Mouse (Mus musculus): Measurements from ENCODE around the gene Otulinl. TPM values are rescaled to one million over a fixed set of nuclear protein-coding genes. Genes with fewer than 3 reads are reported as not detected.

Gene Otulinl
- polyA plus RNA-seq, 1 experiment from 2014 or later: 7.6 TPM

DNA sequence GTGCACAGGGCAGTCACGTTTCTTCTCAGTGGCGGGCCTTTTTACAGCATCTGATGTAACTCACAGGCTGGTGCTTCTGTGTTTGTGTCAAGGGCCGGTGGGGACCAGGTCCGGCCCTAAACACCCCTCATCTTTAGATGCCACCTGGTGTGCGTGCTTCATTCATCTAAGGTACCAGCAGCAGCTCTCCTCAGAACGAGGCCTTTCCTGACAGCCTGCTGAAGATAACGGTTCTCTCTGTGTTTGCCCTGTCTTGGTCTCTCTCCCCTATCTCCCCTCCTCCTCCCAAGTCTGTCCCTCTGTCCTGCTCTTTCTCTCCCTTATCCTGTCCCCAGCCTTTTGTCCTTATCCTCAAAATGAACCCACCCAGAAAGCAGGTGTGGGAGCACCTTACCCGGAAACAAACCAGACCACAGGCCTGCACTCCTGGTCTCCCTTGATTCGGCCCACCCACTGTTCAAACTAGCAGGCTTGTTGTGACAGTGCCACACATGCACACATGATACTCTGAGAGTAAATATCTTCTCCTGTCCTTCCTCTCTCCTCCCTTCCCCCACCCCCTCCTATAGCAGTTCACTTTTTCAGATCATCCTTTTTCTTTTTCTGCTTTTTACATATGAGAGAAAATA lies 14.4 kb downstream of the Otulinl start:
- WGBS: 42% methylated on average over 9 of the region's 9 CpGs
- no peaks in the 10 kb centered on the region for H3K27me3 ChIP-seq (ENCODE audit: control insufficient read depth, insufficient read depth, low read length)
- ATAC-seq (replicated peaks; ENCODE audit: extremely low read depth, insufficient read depth, low FRiP score): no peak
- no peaks in the 10 kb centered on the region for H3K9me3 ChIP-seq (replicated peaks; ENCODE audit: control insufficient read depth, low read length)
- H3K9ac ChIP-seq (ENCODE audit: low read length): no peak overlapping the region
- H3K4me1 ChIP-seq (ENCODE audit: control insufficient read depth, insufficient read depth, low read length): peaks cover 3% of the 10 kb centered on the region; the same call in 1 of the 2 replicates
- no peak overlapping the region for H3K27ac ChIP-seq (ENCODE audit: low read length)
- no peaks in the 10 kb centered on the region for H3K36me3 ChIP-seq (ENCODE audit: control insufficient read depth, insufficient read depth)
- H3K4me2 ChIP-seq (ENCODE audit: low read depth, low read length): no peak overlapping the region
- no peak overlapping the region for H3K4me3 ChIP-seq (ENCODE audit: low read length)

DNA sequence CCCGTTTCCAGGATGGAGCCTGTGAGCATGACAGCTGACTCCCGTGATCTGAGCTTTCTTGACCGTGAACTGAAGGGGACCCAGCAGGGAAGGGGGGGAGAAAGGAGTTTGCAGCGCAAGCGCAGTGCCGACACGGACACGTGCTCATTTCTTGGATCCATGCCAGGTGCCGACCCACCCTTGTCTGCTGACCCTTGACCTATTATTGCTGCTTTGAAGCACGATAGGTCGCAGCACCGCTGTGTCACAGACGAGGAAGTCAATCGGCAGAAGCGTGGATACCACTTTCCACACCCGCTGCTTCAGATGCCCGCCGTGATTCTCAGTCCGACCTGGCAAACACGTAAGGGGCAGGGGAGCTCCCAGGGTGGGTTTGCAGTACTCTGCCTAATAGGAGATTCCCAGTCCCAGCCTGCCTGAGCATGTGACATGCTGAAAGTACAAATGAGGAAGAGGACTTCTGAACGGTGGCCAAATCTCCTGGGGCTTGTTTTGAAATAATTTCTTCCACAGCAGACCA lies 15.9 kb downstream of the Otulinl start:
- H3K4me1 ChIP-seq (ENCODE audit: control insufficient read depth, insufficient read depth, low read length): peaks cover 3% of the 10 kb centered on the region; the same call in 1 of the 2 replicates
- WGBS: 50% methylated on average over 21 of the region's 21 CpGs
- peak overlapping the region; percentile 37 for H3K4me2 ChIP-seq (ENCODE audit: low read depth, low read length)
- H3K9me3 ChIP-seq (replicated peaks; ENCODE audit: control insufficient read depth, low read length): no peaks in the 10 kb centered on the region
- no peak overlapping the region for H3K9ac ChIP-seq (ENCODE audit: low read length)
- H3K36me3 ChIP-seq (ENCODE audit: control insufficient read depth, insufficient read depth): no peaks in the 10 kb centered on the region
- H3K4me3 ChIP-seq (ENCODE audit: low read length): no peak overlapping the region
- H3K27me3 ChIP-seq (ENCODE audit: control insufficient read depth, insufficient read depth, low read length): no peaks in the 10 kb centered on the region
- no peak for ATAC-seq (replicated peaks; ENCODE audit: extremely low read depth, insufficient read depth, low FRiP score)
- no peak overlapping the region for H3K27ac ChIP-seq (ENCODE audit: low read length)

DNA sequence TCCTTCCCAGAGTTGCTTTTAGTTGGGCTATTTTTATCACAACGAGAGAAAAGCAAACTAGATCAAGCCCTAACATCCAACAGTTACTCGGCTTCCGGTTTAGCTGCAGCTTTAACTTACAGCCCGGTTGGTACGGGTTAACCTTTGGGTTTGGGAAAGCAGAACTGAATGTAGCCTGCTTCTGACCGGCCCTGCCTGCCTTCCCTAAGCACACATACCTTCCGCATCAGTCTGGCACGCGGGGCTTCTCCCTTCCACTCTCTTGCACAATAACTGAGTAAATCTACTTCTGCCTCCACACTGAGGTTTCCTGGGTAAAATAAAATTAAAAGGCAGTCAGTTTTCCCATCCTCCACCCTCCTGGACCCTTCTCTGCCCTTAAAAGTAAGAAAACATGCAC lies 17.3 kb downstream of the Otulinl start:
- no peak overlapping the region for H3K4me3 ChIP-seq (ENCODE audit: low read length)
- no peak overlapping the region for H3K9ac ChIP-seq (ENCODE audit: low read length)
- H3K27ac ChIP-seq (ENCODE audit: low read length): no peak overlapping the region
- H3K27me3 ChIP-seq (ENCODE audit: control insufficient read depth, insufficient read depth, low read length): no peaks in the 10 kb centered on the region
- WGBS: 86% methylated on average over 9 of the region's 9 CpGs
- H3K4me2 ChIP-seq (ENCODE audit: low read depth, low read length): no peak overlapping the region
- no peak for ATAC-seq (replicated peaks; ENCODE audit: extremely low read depth, insufficient read depth, low FRiP score)
- no peaks in the 10 kb centered on the region for H3K36me3 ChIP-seq (ENCODE audit: control insufficient read depth, insufficient read depth)
- H3K9me3 ChIP-seq (replicated peaks; ENCODE audit: control insufficient read depth, low read length): no peaks in the 10 kb centered on the region
- peaks cover 3% of the 10 kb centered on the region; the same call in 1 of the 2 replicates for H3K4me1 ChIP-seq (ENCODE audit: control insufficient read depth, insufficient read depth, low read length)

DNA sequence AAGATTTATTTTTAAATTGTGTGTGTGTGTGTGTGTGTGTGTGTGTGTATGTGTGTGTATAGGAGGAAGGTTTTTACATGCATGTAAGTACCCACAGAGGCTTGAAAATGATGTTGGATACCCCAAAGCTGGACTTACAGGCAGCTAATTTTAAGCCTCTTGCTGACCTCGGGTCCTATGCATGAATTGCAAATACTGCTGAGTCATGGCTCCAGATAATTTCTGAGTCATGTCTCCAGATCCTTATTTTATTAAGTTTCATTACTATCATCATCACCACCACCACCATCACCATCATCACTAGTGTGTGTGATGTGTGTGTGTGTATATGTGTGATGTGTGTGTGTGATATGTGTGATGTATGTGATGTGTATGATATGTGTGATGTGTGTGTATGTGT lies 18.7 kb downstream of the Otulinl start:
- Histone ChIP-seq H3K9me3 (replicated peaks; ENCODE audit: control insufficient read depth, low read length) (peaks cover 4% of the 10 kb centered on the region), H3K36me3 (ENCODE audit: control insufficient read depth, insufficient read depth) (no peaks in the 10 kb centered on the region), H3K4me1 (ENCODE audit: control insufficient read depth, insufficient read depth, low read length) (peaks cover 3% of the 10 kb centered on the region; the same call in 1 of the 2 replicates), H3K4me2 (ENCODE audit: low read depth, low read length) (no peak overlapping the region), H3K27me3 (ENCODE audit: control insufficient read depth, insufficient read depth, low read length) (no peaks in the 10 kb centered on the region), H3K9ac (ENCODE audit: low read length) (no peak overlapping the region), H3K4me3 (ENCODE audit: low read length) (no peak overlapping the region), H3K27ac (ENCODE audit: low read length) (no peak overlapping the region)
- ATAC-seq (replicated peaks; ENCODE audit: extremely low read depth, insufficient read depth, low FRiP score): no peak
- WGBS: 58% methylated on average over 1 of the region's 1 CpGs

DNA sequence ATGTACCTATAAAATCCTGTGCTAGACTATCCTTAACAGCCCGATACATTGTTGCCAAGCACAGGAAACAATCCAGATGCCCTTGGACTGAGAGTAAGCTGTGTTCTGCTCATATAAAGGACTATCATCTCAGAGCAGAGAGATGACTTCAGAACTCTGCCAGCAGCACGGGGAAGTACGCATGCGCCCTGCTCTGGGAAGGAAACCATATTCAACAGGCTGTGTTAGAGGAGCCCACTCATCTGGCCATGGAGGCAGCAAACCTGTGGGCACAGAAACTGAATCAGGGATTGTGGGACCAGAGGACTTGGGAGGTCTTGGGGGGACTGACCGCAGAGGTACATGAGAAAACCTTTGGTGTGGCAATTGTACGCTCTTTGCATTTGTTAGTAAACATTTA lies 19.7 kb downstream of the Otulinl start:
- H3K9me3 ChIP-seq (replicated peaks; ENCODE audit: control insufficient read depth, low read length): peaks cover 4% of the 10 kb centered on the region
- no peaks in the 10 kb centered on the region for H3K27me3 ChIP-seq (ENCODE audit: control insufficient read depth, insufficient read depth, low read length)
- no peak overlapping the region for H3K4me3 ChIP-seq (ENCODE audit: low read length)
- H3K27ac ChIP-seq (ENCODE audit: low read length): no peak overlapping the region
- 83% methylated on average over 6 of the region's 6 CpGs for WGBS
- H3K4me1 ChIP-seq (ENCODE audit: control insufficient read depth, insufficient read depth, low read length): peaks cover 3% of the 10 kb centered on the region; the same call in 1 of the 2 replicates
- no peaks in the 10 kb centered on the region for H3K36me3 ChIP-seq (ENCODE audit: control insufficient read depth, insufficient read depth)
- H3K9ac ChIP-seq (ENCODE audit: low read length): no peak overlapping the region
- no peak overlapping the region for H3K4me2 ChIP-seq (ENCODE audit: low read depth, low read length)
- no peak for ATAC-seq (replicated peaks; ENCODE audit: extremely low read depth, insufficient read depth, low FRiP score)

DNA sequence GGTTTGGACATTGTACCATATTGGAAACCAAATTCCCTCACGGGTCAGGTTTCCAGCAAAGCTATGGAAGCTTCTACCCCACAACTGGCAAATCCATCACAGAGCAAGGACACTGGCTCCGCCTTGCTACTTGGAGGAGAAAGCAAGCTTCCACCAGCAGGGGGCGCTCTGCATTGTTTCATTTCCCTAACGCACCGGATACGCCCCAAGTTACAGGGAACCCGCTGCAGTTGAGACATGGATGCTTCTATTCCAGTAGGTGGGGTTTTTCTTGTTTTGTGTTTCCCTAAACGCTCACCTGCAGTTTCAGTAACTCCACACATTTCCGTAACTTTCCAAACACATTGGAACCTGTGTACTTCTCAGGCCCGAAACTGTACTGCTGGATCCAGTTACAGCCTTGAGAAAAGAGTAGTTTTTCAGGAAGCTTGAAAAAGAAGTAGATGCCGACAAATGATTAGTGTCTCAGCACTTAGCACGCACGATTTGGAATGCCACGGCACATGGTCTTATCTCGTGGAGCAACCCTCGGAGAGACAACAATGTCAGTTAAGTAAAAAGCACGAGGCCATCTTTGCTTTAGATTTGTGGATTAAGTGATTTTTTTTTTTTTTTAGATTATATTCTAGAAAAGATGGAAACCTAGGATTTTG lies 21.7 kb downstream of the Otulinl start:
- Histone ChIP-seq H3K4me1 (ENCODE audit: control insufficient read depth, insufficient read depth, low read length) (no peaks in the 10 kb centered on the region), H3K36me3 (ENCODE audit: control insufficient read depth, insufficient read depth) (no peaks in the 10 kb centered on the region), H3K4me3 (ENCODE audit: low read length) (no peak overlapping the region), H3K27ac (ENCODE audit: low read length) (no peak overlapping the region), H3K9ac (ENCODE audit: low read length) (no peak overlapping the region), H3K9me3 (replicated peaks; ENCODE audit: control insufficient read depth, low read length) (peaks cover 4% of the 10 kb centered on the region), H3K27me3 (ENCODE audit: control insufficient read depth, insufficient read depth, low read length) (no peaks in the 10 kb centered on the region), H3K4me2 (ENCODE audit: low read depth, low read length) (peak overlapping the region; percentile 42)
- ATAC-seq (replicated peaks; ENCODE audit: extremely low read depth, insufficient read depth, low FRiP score): no peak; the same call in 1 of the 2 replicates
- 29% methylated on average over 17 of the region's 17 CpGs for WGBS

DNA sequence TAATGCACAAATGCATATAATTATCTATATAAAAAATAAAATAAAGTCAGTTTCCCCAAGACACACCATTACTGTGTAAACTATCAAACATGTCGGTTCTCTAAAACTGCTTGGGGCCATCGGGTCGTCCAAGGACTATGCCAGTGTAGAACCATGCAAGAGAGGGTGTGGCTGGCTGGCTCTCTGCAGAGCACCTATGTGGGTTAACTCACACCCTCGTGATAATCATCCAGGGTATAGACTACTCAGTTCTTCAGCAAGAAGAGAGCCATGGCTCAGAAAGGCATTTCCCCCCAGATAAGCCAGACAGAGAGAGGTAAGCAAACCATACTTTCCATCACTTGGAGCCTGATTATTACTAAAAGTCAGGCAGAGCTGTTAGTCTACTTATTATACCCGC lies 22.2 kb downstream of the Otulinl start:
- ATAC-seq (replicated peaks; ENCODE audit: extremely low read depth, insufficient read depth, low FRiP score): no peak
- peaks cover 4% of the 10 kb centered on the region for H3K9me3 ChIP-seq (replicated peaks; ENCODE audit: control insufficient read depth, low read length)
- H3K27ac ChIP-seq (ENCODE audit: low read length): no peak overlapping the region
- no peaks in the 10 kb centered on the region for H3K4me1 ChIP-seq (ENCODE audit: control insufficient read depth, insufficient read depth, low read length)
- no peak overlapping the region for H3K4me3 ChIP-seq (ENCODE audit: low read length)
- no peaks in the 10 kb centered on the region for H3K36me3 ChIP-seq (ENCODE audit: control insufficient read depth, insufficient read depth)
- H3K4me2 ChIP-seq (ENCODE audit: low read depth, low read length): no peak overlapping the region
- WGBS: 82% methylated on average over 5 of the region's 5 CpGs
- H3K9ac ChIP-seq (ENCODE audit: low read length): no peak overlapping the region
- no peaks in the 10 kb centered on the region for H3K27me3 ChIP-seq (ENCODE audit: control insufficient read depth, insufficient read depth, low read length)

DNA sequence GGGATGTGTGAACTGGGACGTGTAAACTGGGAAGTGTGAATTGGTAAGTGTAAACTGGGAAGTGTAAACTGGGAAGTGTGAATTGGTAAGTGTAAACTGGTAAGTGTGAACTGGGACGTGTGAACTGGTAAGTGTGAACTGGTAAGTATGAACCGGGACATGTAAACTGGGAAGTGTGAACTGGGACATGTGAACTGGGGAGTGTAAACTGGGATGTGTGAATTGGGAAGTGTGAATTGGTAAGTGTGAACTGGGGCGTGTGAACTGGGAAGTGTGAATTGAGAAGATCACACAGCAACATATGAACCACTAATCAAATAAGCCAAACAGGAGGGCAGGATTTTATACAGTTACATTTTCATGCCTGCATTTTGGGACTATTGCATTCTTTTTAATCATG lies 23.0 kb downstream of the Otulinl start:
- no peak for ATAC-seq (replicated peaks; ENCODE audit: extremely low read depth, insufficient read depth, low FRiP score)
- WGBS: 86% methylated on average over 4 of the region's 4 CpGs
- no peaks in the 10 kb centered on the region for H3K36me3 ChIP-seq (ENCODE audit: control insufficient read depth, insufficient read depth)
- no peaks in the 10 kb centered on the region for H3K27me3 ChIP-seq (ENCODE audit: control insufficient read depth, insufficient read depth, low read length)
- H3K4me2 ChIP-seq (ENCODE audit: low read depth, low read length): no peak overlapping the region
- no peak overlapping the region for H3K9ac ChIP-seq (ENCODE audit: low read length)
- H3K4me3 ChIP-seq (ENCODE audit: low read length): no peak overlapping the region
- peaks cover 4% of the 10 kb centered on the region for H3K9me3 ChIP-seq (replicated peaks; ENCODE audit: control insufficient read depth, low read length)
- H3K27ac ChIP-seq (ENCODE audit: low read length): no peak overlapping the region
- H3K4me1 ChIP-seq (ENCODE audit: control insufficient read depth, insufficient read depth, low read length): no peaks in the 10 kb centered on the region

DNA sequence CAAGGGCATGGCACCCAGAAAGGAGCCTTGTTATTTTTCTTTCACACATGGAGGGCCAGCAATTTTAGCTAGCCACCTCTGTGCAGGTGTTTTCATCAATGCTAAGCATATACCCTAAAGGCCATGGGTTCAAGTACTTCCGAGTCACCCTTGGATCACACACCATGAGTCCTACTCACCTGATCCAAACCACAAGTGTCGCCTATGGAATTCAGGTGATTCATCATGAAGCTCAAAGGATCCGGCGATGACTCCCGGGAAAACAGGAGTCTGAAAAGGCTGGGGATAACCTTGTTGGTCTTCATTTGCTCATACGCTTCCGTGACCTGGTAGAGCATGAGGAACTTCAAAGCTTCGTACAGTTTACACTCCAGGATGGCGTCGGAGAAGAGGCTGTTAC lies 23.5 kb downstream of the Otulinl start:
- no peaks in the 10 kb centered on the region for H3K4me1 ChIP-seq (ENCODE audit: control insufficient read depth, insufficient read depth, low read length)
- 91% methylated on average over 10 of the region's 10 CpGs for WGBS
- ATAC-seq (replicated peaks; ENCODE audit: extremely low read depth, insufficient read depth, low FRiP score): no peak

More for the DNA sequence above, 23.5 kb downstream of the Otulinl start:
- Histone ChIP-seq H3K27ac (ENCODE audit: low read length) (no peak overlapping the region), H3K4me2 (ENCODE audit: low read depth, low read length) (no peak overlapping the region), H3K36me3 (ENCODE audit: control insufficient read depth, insufficient read depth) (no peaks in the 10 kb centered on the region), H3K9me3 (replicated peaks; ENCODE audit: control insufficient read depth, low read length) (peaks cover 4% of the 10 kb centered on the region), H3K27me3 (ENCODE audit: control insufficient read depth, insufficient read depth, low read length) (no peaks in the 10 kb centered on the region), H3K4me3 (ENCODE audit: low read length) (no peak overlapping the region), H3K9ac (ENCODE audit: low read length) (no peak overlapping the region)
